Mouse (Mus musculus) kidney, adult 2 months (tissue): ENCODE results near the gene Bod1.

Experiments
- CTCF ChIP-seq: fragments of 200-500 bp; conservative IDR thresholded peaks from 2 replicates; pipeline ENCODE4 v1.5.1; 2011; ENCODE audit warnings: low read depth, mild to moderate bottlenecking, control low read depth, low read length, moderate library complexity, mixed read lengths; ENCODE audit not compliant: insufficient read depth, insufficient read length
- POLR2A ChIP-seq: fragments of 200-500 bp; IDR thresholded peaks from one replicate; pipeline ENCODE4 v1.6.1; 2011; ENCODE audit warnings: low read depth, low read length, control low read depth

DNA sequence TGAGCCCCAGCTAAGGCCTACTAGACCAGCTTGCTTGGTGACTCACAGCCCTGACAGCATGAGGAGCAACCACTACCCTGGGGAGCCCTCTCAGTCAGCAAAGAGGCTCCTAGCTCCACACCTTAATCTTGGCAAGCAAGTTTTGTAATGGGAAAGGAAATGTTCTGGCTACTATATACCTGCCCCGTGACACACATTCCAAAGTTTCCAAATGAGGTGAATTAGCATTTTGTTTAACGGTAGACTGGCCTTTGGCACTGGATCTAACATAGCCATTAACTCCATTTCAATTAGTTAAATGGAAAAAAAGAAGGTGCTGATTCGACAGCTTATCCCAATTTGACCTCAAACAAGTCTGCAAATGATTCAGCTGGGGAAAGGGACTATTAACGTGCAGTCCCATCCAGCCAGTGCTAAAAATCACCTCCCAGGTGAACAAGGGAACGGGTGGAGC is 1.2 kb downstream of the Bod1 start:
- no peak for TF ChIP-seq CTCF
- no peak for TF ChIP-seq POLR2A
